Mouse (Mus musculus) liver, adult 2 months (tissue): ENCODE results near the gene Tti1.

Source experiments
- CTCF ChIP-seq: fragments of 200-500 bp; IDR thresholded peaks from 2 replicates; pipeline ENCODE4 v1.5.1; 2011; ENCODE audit warnings: low read depth, low read length, control low read depth
- POLR2A ChIP-seq: fragments of 200-500 bp; IDR thresholded peaks from 2 replicates; pipeline ENCODE4 v1.6.1; 2011; ENCODE audit warnings: low read length, control low read depth; ENCODE audit not compliant: insufficient read depth; ENCODE audit errors: extremely low read depth

DNA sequence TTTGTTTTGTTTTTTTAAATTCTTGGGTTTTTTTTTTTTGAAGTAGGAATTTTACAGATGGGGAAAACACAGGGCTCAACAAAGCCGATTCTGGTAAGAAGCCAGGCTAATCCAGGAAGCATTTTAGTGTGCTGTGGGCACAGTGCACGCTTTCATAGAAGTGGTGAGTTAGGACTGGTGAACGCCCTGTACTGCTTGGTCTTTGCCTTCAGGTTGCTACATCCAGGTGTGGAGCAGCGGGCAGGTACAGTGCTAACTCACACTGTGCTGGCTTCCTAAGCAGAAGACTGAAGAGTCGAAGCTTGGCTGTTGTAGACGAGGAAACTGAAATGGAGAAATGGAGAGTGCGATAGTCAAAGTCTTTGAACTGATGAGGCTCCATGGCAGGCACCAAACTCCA lies 1.8 kb upstream of the Tti1 start:
- TF ChIP-seq POLR2A: no peak
- TF ChIP-seq CTCF: no peak
